Mouse (Mus musculus): ENCODE results near the gene Ushbp1. TPM values are rescaled to one million over a fixed set of nuclear protein-coding genes. Genes with fewer than 3 reads are reported as not detected.
"Not testable (repeated sequence)": the region's sequence is repeated elsewhere in the genome, so short reads cannot be mapped to it uniquely, and the experiment has no call there.

Gene Ushbp1
- polyA plus RNA-seq (2012; fragmentation: generic; extraction: Trizol) = 0.04 TPM
- long read RNA-seq, experiment 1, partial matches to known transcripts = 0 of 1 reads
- long read RNA-seq, experiment 1, other reads (novel, unspliced or antisense) = 1 of 1 reads
- long read RNA-seq, experiment 2 = 0 reads

DNA sequence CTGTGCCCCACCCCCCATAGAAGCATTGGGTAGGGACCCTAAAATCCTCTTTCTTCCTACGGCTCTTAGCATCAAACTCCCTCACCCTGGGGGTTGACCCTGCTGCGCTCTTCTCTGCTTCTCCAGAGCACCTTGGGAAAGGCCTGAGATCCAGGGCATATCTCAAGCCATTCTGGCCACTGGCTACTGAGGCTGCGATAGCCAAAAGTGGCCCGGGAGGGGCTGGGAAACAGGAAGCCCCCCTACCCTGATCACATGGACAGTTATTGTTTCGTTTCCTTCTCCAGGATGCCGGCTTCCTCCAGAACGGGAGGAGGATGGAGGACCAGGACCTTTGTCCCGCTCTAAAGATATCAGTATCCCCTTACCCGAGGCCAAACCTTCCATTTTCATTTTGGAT lies at the start of gene Ushbp1:
Ushbp1 (minus strand) TSS at position 174 of the 400 bp plus-strand sequence.
- H3ac ChIP-seq (ENCODE audit: control insufficient read depth, insufficient read length, low read depth) = no peak within 1 kb of the TSS
- TF ChIP-seq FOSL1 (IDR thresholded peaks at IDR 0.05; ENCODE audit: insufficient read depth, low read length, poor library complexity, severe bottlenecking) (no peak), CEBPB (IDR thresholded peaks at IDR 0.05; ENCODE audit: low read depth) (no peak), USF1 (IDR thresholded peaks at IDR 0.05; ENCODE audit: low read depth) (no peak)
- H3K79me3 ChIP-seq (ENCODE audit: low read depth) = peaks cover 5% of the 10 kb centered on the region
- peak within 1 kb of the TSS; percentile 2 for H3K4me3 ChIP-seq (ENCODE audit: insufficient read depth, poor library complexity, severe bottlenecking)
- H3K36me3 ChIP-seq (ENCODE audit: control insufficient read depth, insufficient read depth) = peaks cover 13% of the 10 kb centered on the region
- no peaks in the 10 kb centered on the region for H3K27me3 ChIP-seq (ENCODE audit: control insufficient read depth, insufficient read depth, insufficient read length)
- H3K79me2 ChIP-seq (ENCODE audit: control insufficient read depth, insufficient read depth) = peaks cover 17% of the 10 kb centered on the region

- Histone ChIP-seq H3K79me3 (ENCODE audit: low read depth) (no peaks in the 10 kb centered on the region), H3K36me3 (ENCODE audit: control insufficient read depth, insufficient read depth) (no peaks in the 10 kb centered on the region), H3K4me3 (ENCODE audit: insufficient read depth, poor library complexity, severe bottlenecking) (no peak overlapping the region), H3ac (ENCODE audit: control insufficient read depth, insufficient read length, low read depth) (no peak overlapping the region), H3K27me3 (ENCODE audit: control insufficient read depth, insufficient read depth, insufficient read length) (no peaks in the 10 kb centered on the region), H3K79me2 (ENCODE audit: control insufficient read depth, insufficient read depth) (no peaks in the 10 kb centered on the region)
- TF ChIP-seq FOSL1 (IDR thresholded peaks at IDR 0.05; ENCODE audit: insufficient read depth, low read length, poor library complexity, severe bottlenecking) (no peak), MYOD1 (IDR thresholded peaks at IDR 0.05; ENCODE audit: control insufficient read depth, insufficient read length, low read depth) (peak; percentile 64)
Measured at GRCm38 (mm10) chr8:71445096-71445495, 49.5 kb upstream of the Ushbp1 start.

- Histone ChIP-seq H3K79me3 (ENCODE audit: low read depth) (no peaks in the 10 kb centered on the region), H3K4me3 (ENCODE audit: insufficient read depth, poor library complexity, severe bottlenecking) (no peak overlapping the region), H3K36me3 (ENCODE audit: control insufficient read depth, insufficient read depth) (no peaks in the 10 kb centered on the region), H3K27me3 (ENCODE audit: control insufficient read depth, insufficient read depth, insufficient read length) (no peaks in the 10 kb centered on the region), H3K79me2 (ENCODE audit: control insufficient read depth, insufficient read depth) (no peaks in the 10 kb centered on the region), H3ac (ENCODE audit: control insufficient read depth, insufficient read length, low read depth) (no peak overlapping the region)
- TF ChIP-seq USF1 (IDR thresholded peaks at IDR 0.05; ENCODE audit: low read depth) (no peak), MYOG (IDR thresholded peaks at IDR 0.05; ENCODE audit: control insufficient read depth, extremely low read depth, insufficient read length) (no peak), MAX (IDR thresholded peaks at IDR 0.05) (no peak), CTCF (IDR thresholded peaks at IDR 0.05; ENCODE audit: control insufficient read depth, insufficient read depth, insufficient read length) (no peak), MYOD1 (IDR thresholded peaks at IDR 0.05; ENCODE audit: control insufficient read depth, insufficient read length, low read depth) (no peak), FOSL1 (IDR thresholded peaks at IDR 0.05; ENCODE audit: insufficient read depth, low read length, poor library complexity, severe bottlenecking) (no peak), CEBPB (IDR thresholded peaks at IDR 0.05; ENCODE audit: low read depth) (no peak)
Measured at GRCm38 (mm10) chr8:71441404-71441803, 45.8 kb upstream of the Ushbp1 start.

GRCm38 (mm10) chr8:71437041-71437440 lies 41.4 kb upstream of the Ushbp1 start:
- Histone ChIP-seq H3ac (ENCODE audit: control insufficient read depth, insufficient read length, low read depth) (no peak overlapping the region), H3K27me3 (ENCODE audit: control insufficient read depth, insufficient read depth, insufficient read length) (no peaks in the 10 kb centered on the region), H3K79me2 (ENCODE audit: control insufficient read depth, insufficient read depth) (no peaks in the 10 kb centered on the region), H3K36me3 (ENCODE audit: control insufficient read depth, insufficient read depth) (no peaks in the 10 kb centered on the region), H3K79me3 (ENCODE audit: low read depth) (no peaks in the 10 kb centered on the region), H3K4me3 (ENCODE audit: insufficient read depth, poor library complexity, severe bottlenecking) (no peak overlapping the region)
- no peak for TF ChIP-seq MYOD1 (IDR thresholded peaks at IDR 0.05; ENCODE audit: control insufficient read depth, insufficient read length, low read depth)
- TF ChIP-seq MYOG (IDR thresholded peaks at IDR 0.05; ENCODE audit: control insufficient read depth, extremely low read depth, insufficient read length) = no peak
- no peak for TF ChIP-seq CTCF (IDR thresholded peaks at IDR 0.05; ENCODE audit: control insufficient read depth, insufficient read depth, insufficient read length)
- TF ChIP-seq CEBPB (IDR thresholded peaks at IDR 0.05; ENCODE audit: low read depth) = no peak
- TF ChIP-seq USF1 (IDR thresholded peaks at IDR 0.05; ENCODE audit: low read depth) = no peak
- TF ChIP-seq FOSL1 (IDR thresholded peaks at IDR 0.05; ENCODE audit: insufficient read depth, low read length, poor library complexity, severe bottlenecking) = no peak
- no peak for TF ChIP-seq MAX (IDR thresholded peaks at IDR 0.05)

GRCm38 (mm10) chr8:71432935-71433334 lies 37.3 kb upstream of the Ushbp1 start:
- H3K79me2 ChIP-seq (ENCODE audit: control insufficient read depth, insufficient read depth); H3K79me3 ChIP-seq (ENCODE audit: low read depth); H3ac ChIP-seq (ENCODE audit: control insufficient read depth, insufficient read length, low read depth); H3K36me3 ChIP-seq (ENCODE audit: control insufficient read depth, insufficient read depth); H3K27me3 ChIP-seq (ENCODE audit: control insufficient read depth, insufficient read depth, insufficient read length); H3K4me3 ChIP-seq (ENCODE audit: insufficient read depth, poor library complexity, severe bottlenecking): not testable (repeated sequence)

GRCm38 (mm10) chr8:71422121-71422520 lies 26.5 kb upstream of the Ushbp1 start:
- no peak for TF ChIP-seq MYOG (IDR thresholded peaks at IDR 0.05; ENCODE audit: control insufficient read depth, extremely low read depth, insufficient read length)
- no peak for TF ChIP-seq CEBPB (IDR thresholded peaks at IDR 0.05; ENCODE audit: low read depth)
- no peak for TF ChIP-seq CTCF (IDR thresholded peaks at IDR 0.05; ENCODE audit: control insufficient read depth, insufficient read depth, insufficient read length)
- TF ChIP-seq FOSL1 (IDR thresholded peaks at IDR 0.05; ENCODE audit: insufficient read depth, low read length, poor library complexity, severe bottlenecking) = no peak
- TF ChIP-seq MYOD1 (IDR thresholded peaks at IDR 0.05; ENCODE audit: control insufficient read depth, insufficient read length, low read depth) = no peak
- no peak for TF ChIP-seq MAX (IDR thresholded peaks at IDR 0.05)
- TF ChIP-seq USF1 (IDR thresholded peaks at IDR 0.05; ENCODE audit: low read depth) = no peak
- Histone ChIP-seq H3ac (ENCODE audit: control insufficient read depth, insufficient read length, low read depth) (no peak overlapping the region), H3K4me3 (ENCODE audit: insufficient read depth, poor library complexity, severe bottlenecking) (no peak overlapping the region), H3K79me2 (ENCODE audit: control insufficient read depth, insufficient read depth) (no peaks in the 10 kb centered on the region), H3K79me3 (ENCODE audit: low read depth) (no peaks in the 10 kb centered on the region), H3K36me3 (ENCODE audit: control insufficient read depth, insufficient read depth) (no peaks in the 10 kb centered on the region), H3K27me3 (ENCODE audit: control insufficient read depth, insufficient read depth, insufficient read length) (no peaks in the 10 kb centered on the region)

All from C2C12 (cell line).